Mouse (Mus musculus) embryonic facial prominence, embryonic 12.5 days (tissue): ENCODE data around the gene Klk1b3. TPM values are rescaled to one million over a fixed set of nuclear protein-coding genes. Genes with fewer than 3 reads are reported as not detected.
"Not testable (repeated sequence)": the region's sequence is repeated elsewhere in the genome, so short reads cannot be mapped to it uniquely, and the experiment has no call there.

ENCODE experiments used
- ATAC-seq: fragments of 200-750 bp; cut with Nextera tagmentation; 2 replicates; pipeline ENCODE4 v1.8.0; 2017; ENCODE audit not compliant: insufficient number of reproducible peaks, insufficient read depth, low FRiP score, low TSS enrichment
- H3K27ac ChIP-seq: fragments of 300-500 bp; sonication (generic); 2 replicates; pipeline ENCODE4 v1.5.1; 2016; ENCODE audit warnings: mild to moderate bottlenecking
- H3K27me3 ChIP-seq: fragments of 300-500 bp; sonication (generic); 2 replicates; pipeline ENCODE4 v1.6.1; 2016; ENCODE audit warnings: mild to moderate bottlenecking, moderate library complexity
- H3K36me3 ChIP-seq: fragments of 300-500 bp; sonication (generic); 2 replicates; pipeline ENCODE4 v1.6.1; 2016; ENCODE audit warnings: mild to moderate bottlenecking
- H3K4me1 ChIP-seq: fragments of 300-500 bp; sonication (generic); 2 replicates; pipeline ENCODE4 v1.6.1; 2016
- H3K4me2 ChIP-seq: fragments of 300-500 bp; sonication (generic); replicated peaks from 2 replicates; pipeline ENCODE4 v1.6.1; 2016; ENCODE audit warnings: mild to moderate bottlenecking, moderate library complexity
- H3K4me3 ChIP-seq: fragments of 300-500 bp; sonication (generic); 2 replicates; pipeline ENCODE4 v1.5.1; 2016; ENCODE audit warnings: mild to moderate bottlenecking
- H3K9ac ChIP-seq: fragments of 300-500 bp; sonication (generic); 2 replicates; pipeline ENCODE4 v1.6.1; 2016; ENCODE audit warnings: mild to moderate bottlenecking, moderate library complexity
- H3K9me3 ChIP-seq: fragments of 300-500 bp; sonication (generic); 2 replicates; pipeline ENCODE4 v1.6.1; 2016; ENCODE audit warnings: mild to moderate bottlenecking, moderate library complexity
- WGBS: fragments of 180-500 bp; shearing (Covaris S2); methylation state at CpG from one replicate; pipeline ENCODE4 v1.1.7; 2016; 5-methylcytosine and 5-hydroxymethylcytosine counted together
- polyA plus RNA-seq: library from polyadenylated mRNA; unstranded; fragments of >200 nt; fragmentation: Nextera tagmentation; extraction: Ambion mirVana; gene quantifications from 2 replicates; pipeline ENCODE4 v1.2.1, GENCODE M21; 2016

Klk1b3 gene
- not detected in 2 replicates for polyA plus RNA-seq

DNA sequence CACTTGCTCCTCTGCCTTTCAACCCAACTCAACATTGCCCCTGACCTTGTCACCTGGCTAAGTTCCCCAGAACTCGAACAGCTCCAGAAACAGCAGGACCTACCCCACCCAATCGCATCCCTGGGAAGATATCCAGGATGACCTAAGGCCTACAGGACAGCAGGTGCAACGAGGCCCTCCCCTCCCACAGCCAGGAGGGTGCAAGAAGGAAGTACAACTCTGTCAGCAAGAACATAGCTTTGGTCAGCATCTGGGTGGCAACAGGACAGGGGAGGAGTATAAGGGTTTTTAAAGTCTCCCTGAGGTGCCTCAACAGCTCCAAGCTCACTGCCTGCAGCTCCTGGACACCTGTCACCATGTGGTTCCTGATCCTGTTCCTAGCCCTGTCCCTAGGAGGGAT lies at the start of gene Klk1b3:
Klk1b3 (plus strand) TSS at position 301 of the 400 bp plus-strand sequence.
- Histone ChIP-seq H3K4me3 (no peak within 1 kb of the TSS), H3K27me3 (no peaks in the 10 kb centered on the region), H3K9ac (no peak within 1 kb of the TSS), H3K27ac (no peak within 1 kb of the TSS), H3K36me3 (no peaks in the 10 kb centered on the region), H3K4me2 (no peak within 1 kb of the TSS), H3K4me1 (no peaks in the 10 kb centered on the region), H3K9me3 (no peaks in the 10 kb centered on the region)
- 60% methylated on average over 3 of the region's 3 CpGs for WGBS
- no peak for ATAC-seq

DNA sequence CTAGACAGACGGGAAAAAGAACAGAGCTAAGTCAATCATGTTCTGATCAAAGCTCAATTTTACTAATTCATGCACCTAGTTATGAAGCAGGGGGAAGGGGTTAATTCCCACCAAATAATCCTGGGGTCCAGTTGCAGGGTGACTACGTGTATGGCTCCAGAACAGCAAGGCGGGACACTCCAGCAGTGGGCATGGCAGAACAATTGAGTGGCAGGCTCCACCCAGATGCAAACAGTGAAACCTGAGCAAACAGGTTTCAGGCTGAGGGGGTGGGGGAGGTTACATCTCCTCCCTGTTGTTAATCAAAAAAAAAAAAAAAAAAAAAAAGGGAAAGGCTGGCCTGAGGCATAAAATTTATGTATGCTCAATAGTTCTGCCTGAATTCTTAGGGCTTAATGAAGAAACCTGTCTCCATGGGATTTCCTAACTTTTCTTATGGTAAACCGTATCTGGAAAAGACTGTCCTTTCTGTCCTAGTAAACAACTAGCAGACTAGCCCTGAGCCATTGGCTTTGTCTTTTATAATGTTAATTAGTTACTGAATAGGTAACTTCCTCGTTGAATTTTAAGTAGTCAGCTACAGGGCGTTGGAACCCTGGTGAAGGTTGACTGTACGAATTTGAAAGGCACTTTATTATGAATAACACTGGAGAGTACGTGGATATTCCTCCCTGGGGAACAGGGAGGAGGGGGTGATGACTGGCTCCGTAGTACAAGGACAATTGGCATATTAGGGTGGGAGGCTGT lies 18.5 kb upstream of the Klk1b3 start:
- Histone ChIP-seq H3K36me3 (no peaks in the 10 kb centered on the region), H3K4me1 (no peaks in the 10 kb centered on the region), H3K4me3 (no peak overlapping the region), H3K9ac (no peak overlapping the region), H3K27me3 (no peaks in the 10 kb centered on the region), H3K27ac (no peak overlapping the region), H3K4me2 (no peak overlapping the region), H3K9me3 (no peaks in the 10 kb centered on the region)
- 70% methylated on average over 9 of the region's 9 CpGs for WGBS
- no peak for ATAC-seq

- H3K4me1 ChIP-seq, H3K9ac ChIP-seq, H3K27me3 ChIP-seq, H3K4me3 ChIP-seq, H3K9me3 ChIP-seq, ATAC-seq, H3K27ac ChIP-seq, H3K36me3 ChIP-seq, H3K4me2 ChIP-seq: not testable (repeated sequence)
- 66% methylated on average over 8 of the region's 8 CpGs for WGBS
Measured at GRCm38 (mm10) chr7:44186516-44186915, 11.5 kb upstream of the Klk1b3 start.

DNA sequence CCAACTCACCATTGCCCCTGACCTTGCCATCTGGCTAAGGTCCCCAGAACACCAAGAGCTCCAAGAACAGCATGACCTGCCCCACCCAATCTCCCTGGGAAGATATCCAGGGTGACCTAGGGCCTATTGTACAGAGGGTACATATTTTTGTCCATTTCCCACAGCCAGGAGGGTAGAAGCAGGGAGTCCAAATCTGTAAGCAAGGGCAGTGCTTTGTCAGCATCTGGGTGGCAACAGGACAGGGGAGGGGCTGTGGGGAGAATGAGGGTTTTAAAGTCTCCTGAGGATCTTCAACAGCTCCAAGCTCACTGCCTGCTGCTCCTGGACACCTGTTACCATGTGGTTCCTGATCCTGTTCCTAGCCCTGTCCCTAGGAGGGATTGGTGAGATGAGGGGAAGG lies 10.1 kb upstream of the Klk1b3 start, which contains the start of gene Klk1b24:
Klk1b24 (plus strand) TSS at position 301 of the 400 bp plus-strand sequence.
- H3K4me1 ChIP-seq, H3K4me3 ChIP-seq, H3K27me3 ChIP-seq, H3K36me3 ChIP-seq, H3K9ac ChIP-seq, H3K9me3 ChIP-seq, H3K27ac ChIP-seq, ATAC-seq, H3K4me2 ChIP-seq: not testable (repeated sequence)

DNA sequence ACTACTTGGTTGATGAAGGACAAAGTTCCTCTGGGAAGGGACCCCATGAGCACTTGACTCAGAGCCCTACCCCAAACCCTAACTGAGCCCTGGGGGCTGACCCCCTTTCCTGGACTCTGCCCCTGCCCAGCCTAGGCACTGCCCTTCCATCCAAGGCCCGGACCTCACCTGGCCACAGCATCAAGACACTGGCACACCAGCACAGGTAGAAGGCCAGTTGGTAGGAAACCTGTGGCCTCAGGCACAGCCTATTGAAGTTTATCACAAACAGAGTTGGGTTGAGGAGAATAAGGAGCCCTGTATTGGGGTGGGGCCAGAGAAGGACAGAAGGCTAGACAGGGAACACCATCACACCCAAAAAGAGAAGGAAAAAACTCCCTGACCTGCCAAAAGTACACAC lies 4.5 kb upstream of the Klk1b3 start:
- not testable (repeated sequence) for H3K27ac ChIP-seq, H3K9me3 ChIP-seq, H3K36me3 ChIP-seq, H3K27me3 ChIP-seq, H3K4me3 ChIP-seq, H3K9ac ChIP-seq, H3K4me2 ChIP-seq, ATAC-seq, H3K4me1 ChIP-seq
- WGBS = 93% methylated on average over 1 of the region's 1 CpGs

- H3K4me1 ChIP-seq, ATAC-seq, H3K27ac ChIP-seq, H3K4me3 ChIP-seq, H3K27me3 ChIP-seq, H3K9me3 ChIP-seq, H3K36me3 ChIP-seq, H3K9ac ChIP-seq, H3K4me2 ChIP-seq: not testable (repeated sequence)
- WGBS = 49% methylated on average over 3 of the region's 3 CpGs
Measured at GRCm38 (mm10) chr7:44207135-44207534, 9.1 kb downstream of the Klk1b3 start, which contains the start of gene Klk1b4. TSS of gene Klk1b4 (plus strand) at chr7:44207435.

- H3K9me3 ChIP-seq = no peaks in the 10 kb centered on the region
- no peak overlapping the region for H3K4me2 ChIP-seq
- H3K36me3 ChIP-seq = no peaks in the 10 kb centered on the region
- WGBS = 80% methylated on average over 3 of the region's 3 CpGs
- no peaks in the 10 kb centered on the region for H3K4me1 ChIP-seq
- H3K4me3 ChIP-seq = no peak overlapping the region
- H3K27me3 ChIP-seq = no peaks in the 10 kb centered on the region
- H3K27ac ChIP-seq = no peak overlapping the region
- no peak for ATAC-seq
- no peak overlapping the region for H3K9ac ChIP-seq
Measured at GRCm38 (mm10) chr7:44208307-44208706, 10.3 kb downstream of the Klk1b3 start.

DNA sequence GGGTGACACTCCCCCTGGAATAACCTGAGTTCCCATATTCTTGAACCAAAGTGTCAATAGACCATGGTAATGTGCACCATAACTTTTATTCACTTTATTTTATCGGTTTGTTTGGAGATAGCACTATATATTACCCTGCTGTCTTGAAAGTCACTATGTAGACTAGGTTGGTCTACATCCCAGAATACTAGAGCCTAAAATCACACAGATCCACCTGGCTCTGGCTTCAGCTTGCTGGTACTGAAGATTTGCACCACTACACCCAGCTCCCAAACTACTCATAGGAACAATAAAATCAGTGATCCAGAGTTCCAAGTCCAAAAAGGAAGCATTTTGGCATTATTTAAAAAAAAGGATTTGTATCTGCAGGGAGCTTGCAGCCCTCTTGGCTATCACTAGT lies 17.7 kb downstream of the Klk1b3 start, which contains the start of gene Klk1b5:
Klk1b5 (plus strand) TSS at position 301 of the 400 bp plus-strand sequence.
- H3K27ac ChIP-seq = no peak within 1 kb of the TSS
- WGBS = 78% methylated on average over 1 of the region's 1 CpGs
- no peak within 1 kb of the TSS for H3K4me2 ChIP-seq
- no peaks in the 10 kb centered on the region for H3K4me1 ChIP-seq
- no peak within 1 kb of the TSS for H3K9ac ChIP-seq
- ATAC-seq = no peak
- no peak within 1 kb of the TSS for H3K4me3 ChIP-seq
- H3K36me3 ChIP-seq = no peaks in the 10 kb centered on the region
- H3K27me3 ChIP-seq = no peaks in the 10 kb centered on the region
- no peaks in the 10 kb centered on the region for H3K9me3 ChIP-seq

DNA sequence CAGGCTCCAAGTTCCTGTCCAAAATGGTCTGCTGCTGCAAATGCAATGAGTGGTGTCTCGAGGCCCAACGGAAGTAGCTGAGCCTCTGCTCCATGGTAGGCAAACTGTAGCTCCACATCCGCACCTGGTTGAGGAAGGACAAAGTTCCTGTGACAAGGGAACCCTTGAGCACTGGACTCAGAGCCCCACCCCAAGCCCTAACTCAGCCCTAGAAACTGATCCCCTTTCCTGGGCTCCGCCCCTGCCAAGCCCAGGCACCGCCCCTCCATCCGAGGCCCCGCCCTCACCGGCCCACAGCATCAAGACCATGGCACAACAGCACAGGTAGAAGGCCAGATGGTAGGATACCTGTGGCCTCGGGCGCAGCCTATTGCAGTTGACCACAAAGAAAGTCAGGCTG lies 23.6 kb downstream of the Klk1b3 start:
- not testable (repeated sequence) for H3K9me3 ChIP-seq, H3K27ac ChIP-seq, ATAC-seq, H3K27me3 ChIP-seq, H3K4me3 ChIP-seq, H3K4me1 ChIP-seq, H3K9ac ChIP-seq, H3K4me2 ChIP-seq, H3K36me3 ChIP-seq
- 61% methylated on average over 8 of the region's 10 CpGs for WGBS

DNA sequence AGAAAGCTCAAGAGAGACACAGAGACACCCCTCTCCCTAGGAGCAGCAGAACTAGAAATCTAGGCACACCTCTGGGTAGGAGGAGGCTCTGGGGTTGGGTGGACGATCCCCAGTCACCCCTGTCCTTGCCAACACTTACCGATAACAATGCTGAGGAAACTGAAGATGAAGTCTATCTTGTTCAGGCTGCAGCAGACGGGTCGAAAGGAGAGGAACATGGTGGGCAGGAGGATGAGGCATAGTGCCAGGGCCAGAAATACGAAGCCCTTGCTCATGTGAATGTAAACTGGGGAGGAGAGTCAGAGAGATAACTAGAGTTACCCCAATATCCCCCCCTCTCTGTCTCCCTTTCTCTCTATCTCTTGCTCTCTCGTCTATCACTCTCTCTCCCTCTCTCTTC lies 24.3 kb downstream of the Klk1b3 start:
- not testable (repeated sequence) for H3K4me1 ChIP-seq, H3K4me2 ChIP-seq, H3K27ac ChIP-seq, H3K9me3 ChIP-seq, ATAC-seq, H3K36me3 ChIP-seq, H3K4me3 ChIP-seq, H3K9ac ChIP-seq, H3K27me3 ChIP-seq
- 71% methylated on average over 6 of the region's 6 CpGs for WGBS

DNA sequence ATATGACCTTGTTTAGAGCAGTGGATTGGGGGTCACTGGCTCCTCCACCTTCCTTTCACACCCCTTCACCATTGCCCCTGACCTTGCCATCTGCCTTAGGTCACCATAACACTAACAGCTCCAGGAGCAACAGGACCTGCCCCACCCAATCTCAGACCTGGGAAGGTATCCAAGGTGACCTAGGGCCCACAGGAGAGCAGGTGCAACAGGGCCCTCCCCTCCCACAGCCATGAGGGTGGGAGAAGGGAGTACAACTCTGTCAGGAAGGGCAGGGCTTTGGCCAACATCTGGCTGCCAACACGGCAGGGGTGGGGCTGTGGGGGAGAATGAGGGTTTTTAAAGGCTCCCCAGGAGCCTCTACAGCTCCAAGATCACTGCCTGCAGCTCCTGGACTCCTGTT lies 27.1 kb downstream of the Klk1b3 start, which contains the start of gene Klk1:
Klk1 (plus strand) TSS at position 285 of the 400 bp plus-strand sequence.
- Histone ChIP-seq H3K4me2 (no peak within 1 kb of the TSS), H3K4me3 (no peak within 1 kb of the TSS), H3K36me3 (no peaks in the 10 kb centered on the region), H3K9me3 (no peaks in the 10 kb centered on the region), H3K27me3 (no peaks in the 10 kb centered on the region), H3K9ac (no peak within 1 kb of the TSS), H3K4me1 (no peaks in the 10 kb centered on the region), H3K27ac (no peak within 1 kb of the TSS)
- no peak for ATAC-seq
- 65% methylated on average over 1 of the region's 1 CpGs for WGBS

- 90% methylated on average over 3 of the region's 3 CpGs for WGBS
- H3K27me3 ChIP-seq = no peaks in the 10 kb centered on the region
- no peak for ATAC-seq
Measured at GRCm38 (mm10) chr7:44235909-44236308, 37.9 kb downstream of the Klk1b3 start, which contains the start of gene Gm36864. TSS of gene Gm36864 (plus strand) at chr7:44236177.

More at GRCm38 (mm10) chr7:44235909-44236308, 37.9 kb downstream of the Klk1b3 start, which contains the start of gene Gm36864:
- Histone ChIP-seq H3K36me3 (no peaks in the 10 kb centered on the region), H3K4me1 (no peaks in the 10 kb centered on the region), H3K9me3 (no peaks in the 10 kb centered on the region), H3K27ac (no peak within 1 kb of the TSS), H3K4me3 (no peak within 1 kb of the TSS), H3K9ac (no peak within 1 kb of the TSS), H3K4me2 (no peak within 1 kb of the TSS)
